Comparison of ENCODE assay signal across 28 mouse cellular contexts in genomic region chr8:126705391-126705790, GRCm38 (mm10).
DNase-seq lines count a peak whose midpoint lies in the region; ATAC-seq and TF ChIP-seq lines count a peak whose summit lies in the region.
"Had no signal": no experiment of that assay in that cellular context is flagged by ENCODE, and none has a peak within 500 bp of the region (broad histone marks: within the 10 kb centered on the region; RNA-seq: fewer than 3 reads in every experiment).

No protein-coding gene starts in this region.

- ATAC-seq in liver, postnatal 0 days, result no peak
- peak; percentile 45; the same call in 1 of the 2 replicates for ATAC-seq in monocyte, adult 5-6 weeks (replicated peaks; ENCODE audit: insufficient number of reproducible peaks, low FRiP score, low TSS enrichment, poor library complexity, severe bottlenecking)
- ATAC-seq: forebrain, embryonic 16.5 days; inflammation-experienced regulatory T-cells, adult 6 months had no signal

- H3K79me2 ChIP-seq in MEL (ENCODE audit: control insufficient read depth, insufficient read depth, low read length, poor library complexity), result no peaks in the 10 kb centered on the region

- no peaks in the 10 kb centered on the region for H3K9me3 ChIP-seq in MEL (replicated peaks; ENCODE audit: insufficient read depth, low read length)
- H3K9me3 ChIP-seq in liver, postnatal 0 days (ENCODE audit: low read length), result no peaks in the 10 kb centered on the region
- H3K9me3 ChIP-seq: embryonic facial prominence, embryonic 13.5 days; heart, embryonic 13.5 days; hindbrain, embryonic 10.5 days; hindbrain, embryonic 15.5 days; limb, embryonic 13.5 days; midbrain, embryonic 12.5 days; neural tube, embryonic 13.5 days had no signal

- DNase-seq in MEL (ENCODE audit: low read depth, low spot score), result peak; percentile 35
- peak; percentile 4 for DNase-seq in c-Kit-positive CD71-positive TER-119-negative erythroid progenitor cells, embryonic 14.5 days (ENCODE audit: low read depth)
- no peak for DNase-seq in liver, postnatal 0 days
- no peak for DNase-seq in lung, postnatal 10 days
- no peak for DNase-seq in yolk sac, embryonic 10.5 days (ENCODE audit: low spot score)
- no peak for DNase-seq in embryo, embryonic 10.5 days (ENCODE audit: low spot score)
- DNase-seq: adrenal gland, postnatal 36 days; cerebellum, adult 9-10 months; cerebellum, postnatal 36 days; gastrocnemius, adult 2 months; heart, postnatal 10 days; kidney, adult 11 months; kidney, postnatal 14 days; thymus, adult 18-20 months; thymus, postnatal 36 days had no signal

- H3K9ac ChIP-seq in MEL (ENCODE audit: control insufficient read depth, low read depth, low read length, poor library complexity, severe bottlenecking), result no peak overlapping the region
- no peak overlapping the region for H3K9ac ChIP-seq in liver, postnatal 0 days (replicated peaks)
- H3K9ac ChIP-seq: embryonic facial prominence, embryonic 13.5 days; heart, embryonic 13.5 days; hindbrain, embryonic 15.5 days; limb, embryonic 13.5 days; liver, embryonic 14.5 days; midbrain, embryonic 12.5 days; neural tube, embryonic 13.5 days had no signal

- TF ChIP-seq RAD21 in MEL (IDR thresholded peaks at IDR 0.05; ENCODE audit: low read depth, low read length), result no peak

- no peak for TF ChIP-seq POLR2A in MEL (IDR thresholded peaks at IDR 0.05; ENCODE audit: control insufficient read depth in 1 of 2, insufficient read depth in 1 of 2, low read depth in 1 of 2, low read length in 2 of 2, poor library complexity in 1 of 2)

- H3K36me3 ChIP-seq in MEL (ENCODE audit: control insufficient read depth in 1 of 2, insufficient read depth in 2 of 2, low read length in 2 of 2), result no peaks in the 10 kb centered on the region
- H3K36me3 ChIP-seq in liver, postnatal 0 days (replicated peaks; ENCODE audit: insufficient read depth, low read length), result no peaks in the 10 kb centered on the region
- H3K36me3 ChIP-seq: embryonic facial prominence, embryonic 13.5 days; heart, embryonic 13.5 days; hindbrain, embryonic 10.5 days; hindbrain, embryonic 15.5 days; limb, embryonic 13.5 days; midbrain, embryonic 12.5 days; neural tube, embryonic 13.5 days had no signal

- peak in 1 of 2 experiments; percentile 21; a peak in 1 of 4 replicates for TF ChIP-seq EP300 in MEL (IDR thresholded peaks at IDR 0.05; ENCODE audit: low read depth in 1 of 2, low read length in 2 of 2)
- no peak for TF ChIP-seq EP300 in liver, postnatal 0 days (IDR thresholded peaks at IDR 0.05; ENCODE audit: low read depth)

- H3K4me1 ChIP-seq in MEL (ENCODE audit: control insufficient read depth in 1 of 2, insufficient read depth in 2 of 2, low read length in 2 of 2), result no peaks in the 10 kb centered on the region
- peaks cover 54% of the 10 kb centered on the region for H3K4me1 ChIP-seq in liver, postnatal 0 days (ENCODE audit: insufficient read depth)

- no peak for TF ChIP-seq CTCF in MEL (IDR thresholded peaks at IDR 0.05 in 2 of 3, conservative IDR thresholded peaks at IDR 0.05 in 1 of 3; ENCODE audit: control insufficient read depth in 1 of 3, insufficient read depth in 1 of 3, low read depth in 2 of 3, low read length in 3 of 3, poor library complexity in 1 of 3, severe bottlenecking in 1 of 3)
- no peak for TF ChIP-seq CTCF in liver, postnatal 0 days (IDR thresholded peaks at IDR 0.05; ENCODE audit: low read depth)

- H3K4me3 ChIP-seq in MEL (ENCODE audit: control insufficient read depth in 1 of 2, insufficient read depth in 1 of 2, low read depth in 2 of 2, low read length in 2 of 2), result no peak overlapping the region
- H3K4me3 ChIP-seq in liver, postnatal 0 days (ENCODE audit: low read depth, low read length), result no peak overlapping the region
- H3K4me3 ChIP-seq: embryonic facial prominence, embryonic 13.5 days; gastrocnemius, adult 2 months; heart, embryonic 13.5 days; hindbrain, embryonic 10.5 days; hindbrain, embryonic 15.5 days; layer of hippocampus, adult 2 months; limb, embryonic 13.5 days; midbrain, embryonic 12.5 days; neural tube, embryonic 13.5 days had no signal

- no peak overlapping the region for H3K27ac ChIP-seq in MEL (ENCODE audit: control insufficient read depth, low read depth, low read length)
- peak overlapping the region; percentile 83; the same call in 1 of the 2 replicates for H3K27ac ChIP-seq in liver, postnatal 0 days (ENCODE audit: low read depth)
- H3K27ac ChIP-seq: embryonic facial prominence, embryonic 13.5 days; gastrocnemius, adult 2 months; heart, embryonic 13.5 days; hindbrain, embryonic 10.5 days; hindbrain, embryonic 15.5 days; layer of hippocampus, adult 2 months; limb, embryonic 13.5 days; liver, embryonic 14.5 days; macrophage; midbrain, embryonic 12.5 days; neural tube, embryonic 13.5 days had no signal

- no peak overlapping the region for H3K4me2 ChIP-seq in liver, postnatal 0 days (ENCODE audit: low read depth, low read length)
- H3K4me2 ChIP-seq: embryonic facial prominence, embryonic 13.5 days; heart, embryonic 13.5 days; hindbrain, embryonic 15.5 days; limb, embryonic 13.5 days; midbrain, embryonic 12.5 days; neural tube, embryonic 13.5 days had no signal

- no peaks in the 10 kb centered on the region for H3K27me3 ChIP-seq in MEL (ENCODE audit: control insufficient read depth in 1 of 2, insufficient read depth in 2 of 2, low read length in 2 of 2)
- no peaks in the 10 kb centered on the region for H3K27me3 ChIP-seq in liver, postnatal 0 days (ENCODE audit: insufficient read depth, low read length)
- H3K27me3 ChIP-seq: embryonic facial prominence, embryonic 13.5 days; heart, embryonic 13.5 days; hindbrain, embryonic 15.5 days; limb, embryonic 13.5 days; midbrain, embryonic 12.5 days; neural tube, embryonic 13.5 days had no signal

- WGBS in liver, postnatal 0 days (ENCODE audit: insufficient replicate concordance), result 79% methylated on average over 2 of the region's 2 CpGs

TF ChIP-seq in MEL, 35 proteins besides CTCF, POLR2A, EP300 and RAD21:
- no peak for TF ChIP-seq CHD1 (IDR thresholded peaks at IDR 0.05; ENCODE audit: low read depth, low read length)
- TF ChIP-seq SIN3A (IDR thresholded peaks at IDR 0.05; ENCODE audit: low read length), result no peak
- TF ChIP-seq E2F4 (IDR thresholded peaks at IDR 0.05; ENCODE audit: borderline replicate concordance, low read depth, low read length), result no peak
- TF ChIP-seq ZKSCAN1 (IDR thresholded peaks at IDR 0.05; ENCODE audit: low read depth, low read length), result no peak
- no peak for TF ChIP-seq GABPA (IDR thresholded peaks at IDR 0.05; ENCODE audit: low read depth, low read length)
- TF ChIP-seq TBP (IDR thresholded peaks at IDR 0.05; ENCODE audit: low read depth, low read length), result no peak
- TF ChIP-seq ZNF384 (IDR thresholded peaks at IDR 0.05; ENCODE audit: low read depth, low read length), result no peak
- no peak for TF ChIP-seq UBTF (IDR thresholded peaks at IDR 0.05; ENCODE audit: borderline replicate concordance, insufficient read depth, low read depth, low read length)
- TF ChIP-seq ZMIZ1 (IDR thresholded peaks at IDR 0.05; ENCODE audit: low read depth, low read length), result no peak
- TF ChIP-seq MAZ (IDR thresholded peaks at IDR 0.05; ENCODE audit: low read depth, low read length), result no peak
- no peak for TF ChIP-seq CHD2 (IDR thresholded peaks at IDR 0.05; ENCODE audit: low read length)
- peak; percentile 66; the same call in 1 of the 2 replicates for TF ChIP-seq ETS1 (IDR thresholded peaks at IDR 0.05; ENCODE audit: low read depth, low read length)
- TF ChIP-seq BHLHE40 (IDR thresholded peaks at IDR 0.05; ENCODE audit: borderline replicate concordance, low read depth, low read length), result no peak
- TF ChIP-seq KAT2A (conservative IDR thresholded peaks at IDR 0.05; ENCODE audit: low read depth, low read length), result no peak
- no peak for TF ChIP-seq ELF1 (IDR thresholded peaks at IDR 0.05; ENCODE audit: low read depth, low read length)
- no peak for TF ChIP-seq POLR2AphosphoS5 (IDR thresholded peaks at IDR 0.05; ENCODE audit: borderline replicate concordance, low read depth, low read length)
- no peak for TF ChIP-seq RCOR1 (IDR thresholded peaks at IDR 0.05; ENCODE audit: low read depth, low read length)
- TF ChIP-seq TCF12 (IDR thresholded peaks at IDR 0.05; ENCODE audit: low read depth, low read length), result no peak
- TF ChIP-seq HCFC1 (IDR thresholded peaks at IDR 0.05; ENCODE audit: low read depth, low read length), result no peak
- peak; percentile 39; the same call in 1 of the 2 replicates for TF ChIP-seq TAL1 (IDR thresholded peaks at IDR 0.05; ENCODE audit: low read length)
- peak; percentile 29; the same call in 1 of the 2 replicates for TF ChIP-seq GATA1 (IDR thresholded peaks at IDR 0.05; ENCODE audit: low read depth, low read length)
- TF ChIP-seq NRF1 (IDR thresholded peaks at IDR 0.05; ENCODE audit: insufficient read depth, low read depth, low read length, poor library complexity, severe bottlenecking), result no peak

Comparison
In these comparisons a context has a peak if more than half of its experiments do, and no peak if none do; other contexts are left out.
1. DNase-seq: peak in MEL (single experiment) and c-Kit-positive CD71-positive TER-119-negative erythroid progenitor cells, embryonic 14.5 days (single experiment); none in liver, postnatal 0 days (single experiment), lung, postnatal 10 days (single experiment), yolk sac, embryonic 10.5 days (single experiment) and embryo, embryonic 10.5 days (single experiment).